Mouse (Mus musculus) brain, embryonic 14.5 days (tissue): Measurements from ENCODE around the gene Mef2a.

Experiments
- CTCF ChIP-seq: fragments of 200-500 bp; IDR thresholded peaks from 2 replicates; pipeline ENCODE4 v1.5.1; 2012; ENCODE audit warnings: inconsistent platforms, mild to moderate bottlenecking, moderate library complexity, borderline replicate concordance; ENCODE audit not compliant: insufficient read depth, insufficient read length; ENCODE audit errors: extremely low read depth
- POLR2A ChIP-seq: fragments of 200-500 bp; IDR thresholded peaks from 2 replicates; pipeline ENCODE4 v1.6.1; 2012; ENCODE audit warnings: mild to moderate bottlenecking, inconsistent platforms, borderline replicate concordance; ENCODE audit not compliant: poor library complexity, insufficient read depth, insufficient read length, severe bottlenecking; ENCODE audit errors: extremely low read depth

- TF ChIP-seq CTCF = no peak
- no peak for TF ChIP-seq POLR2A
Measured at GRCm38 (mm10) chr7:67360588-67360987, 12.1 kb downstream of the Mef2a start.
